Mouse (Mus musculus) adrenal gland, postnatal 36 days (tissue): ENCODE data around the gene Wwtr1. TPM values are rescaled to one million over a fixed set of nuclear protein-coding genes. Genes with fewer than 3 reads are reported as not detected.
A peak's percentile ranks its signal among the peaks of the same experiment; 100 is the strongest.

ENCODE experiments used
- DNase-seq, 2 experiments: peaks; one replicate each; pipeline ENCODE4 v3.0.0; 2021; ENCODE audit warnings: mixed read lengths in 1 of 2
- microRNA-seq: library from miRNA; unstranded; fragments of <30 nt; microRNA quantifications from one replicate; pipeline ENCODE4 v1.2.0, GENCODE M21; 2021
- total RNA-seq, 2 experiments: library from RNA; stranded (reverse); gene quantifications; 2 replicates each; pipeline ENCODE4 v1.2.3; 2021

Gene Wwtr1
- total RNA-seq, 2 experiments from 2014 or later: 42.9 to 48.9 TPM

DNA sequence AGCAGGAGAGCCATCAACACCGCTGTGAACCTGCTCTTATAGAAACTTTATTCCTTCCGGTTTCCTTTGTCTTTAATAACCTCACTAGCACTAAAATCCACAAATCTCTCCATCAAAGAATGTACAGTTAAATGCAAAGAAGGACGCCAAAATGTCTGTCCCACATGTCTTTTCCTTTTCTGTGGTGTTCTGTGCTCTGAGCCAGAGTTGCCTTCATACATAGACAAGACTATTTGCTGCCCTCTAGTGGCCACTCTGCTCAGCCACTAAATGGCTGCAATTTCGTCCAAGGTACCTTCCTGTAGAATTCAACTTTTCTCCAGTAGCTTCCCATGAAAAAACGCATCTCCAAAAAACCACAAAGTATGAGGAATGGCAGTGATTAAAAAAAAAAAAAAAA lies 127.3 kb downstream of the Wwtr1 start:
- peak; percentile 65 to 82 for DNase-seq

DNA sequence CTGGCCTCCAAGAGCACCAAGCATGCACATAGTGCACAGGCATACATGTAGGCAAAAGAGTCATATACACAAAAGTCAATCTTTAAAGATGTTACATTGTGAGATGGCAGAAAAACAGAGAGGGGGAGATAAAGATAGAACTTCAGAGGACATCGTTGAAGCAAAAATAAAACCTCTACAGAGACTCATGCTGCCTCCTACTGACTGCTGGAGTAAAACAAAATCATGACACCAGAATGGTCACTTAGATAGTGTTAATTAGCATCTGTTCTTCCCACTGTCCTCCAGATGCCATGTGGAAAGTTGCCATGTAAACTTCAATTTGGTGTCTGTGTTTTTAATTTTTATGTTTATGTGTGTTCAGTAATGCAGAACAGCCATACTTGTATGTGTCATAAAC lies 127.8 kb downstream of the Wwtr1 start:
- DNase-seq: no peak

DNA sequence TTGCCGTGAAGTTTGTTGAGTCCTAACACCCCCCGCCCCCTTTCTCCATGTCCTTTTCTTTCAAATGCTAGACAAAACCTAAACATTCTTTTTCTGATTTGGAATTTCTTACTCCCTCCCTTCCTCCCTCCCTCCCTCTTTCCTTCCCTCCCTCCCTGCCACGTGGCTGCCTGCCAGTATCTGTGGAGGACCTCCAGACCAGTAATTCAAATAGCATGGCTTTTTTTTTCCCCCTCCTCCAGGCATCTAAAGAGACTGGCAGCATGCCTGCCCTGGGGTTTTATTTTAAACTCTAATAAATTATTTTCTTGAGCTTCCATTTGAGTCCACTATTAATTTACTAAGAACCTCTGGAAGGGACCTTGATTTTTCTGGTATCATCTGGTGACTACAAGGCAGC lies 130.0 kb downstream of the Wwtr1 start:
- DNase-seq: peak; percentile 32 to 37

DNA sequence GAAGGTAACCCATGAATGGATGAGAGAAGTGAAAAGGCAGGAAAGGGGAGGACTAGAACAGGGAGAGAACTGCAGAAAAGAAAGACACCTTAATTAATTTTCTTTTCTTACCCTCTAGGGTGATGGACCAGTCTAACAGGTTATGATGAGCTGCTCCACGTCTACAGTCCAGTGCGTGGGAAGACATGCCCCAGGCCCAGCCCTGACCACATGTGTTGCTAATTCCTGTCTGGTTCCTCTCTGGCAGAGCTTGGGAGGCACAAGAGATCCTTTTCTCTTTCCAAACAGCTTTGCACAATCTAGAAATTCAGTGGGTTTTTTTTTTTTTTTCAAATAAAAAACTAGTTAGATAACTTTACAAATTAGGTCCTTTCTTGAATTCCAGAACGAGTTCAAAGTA lies 134.8 kb downstream of the Wwtr1 start:
- DNase-seq: no peak

DNA sequence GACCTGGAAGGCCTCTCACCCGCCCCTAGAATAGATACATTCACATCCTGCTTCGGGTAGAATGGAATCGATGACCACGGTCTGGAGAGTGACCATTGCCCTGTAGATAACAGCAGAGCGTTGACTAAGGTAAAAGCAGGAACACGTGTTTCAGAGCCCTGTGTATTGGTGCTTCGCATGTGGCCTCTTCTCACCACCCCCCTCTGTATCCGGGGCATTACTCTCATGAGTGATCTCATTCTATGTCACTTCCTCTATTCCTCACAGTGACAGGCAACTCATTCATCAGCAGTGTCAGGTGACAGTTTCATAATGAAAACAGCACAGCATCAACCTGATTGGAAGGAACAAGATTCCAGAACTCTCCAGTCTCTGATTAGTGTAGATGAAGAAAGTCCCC lies 140.3 kb downstream of the Wwtr1 start:
- no peak for DNase-seq

DNA sequence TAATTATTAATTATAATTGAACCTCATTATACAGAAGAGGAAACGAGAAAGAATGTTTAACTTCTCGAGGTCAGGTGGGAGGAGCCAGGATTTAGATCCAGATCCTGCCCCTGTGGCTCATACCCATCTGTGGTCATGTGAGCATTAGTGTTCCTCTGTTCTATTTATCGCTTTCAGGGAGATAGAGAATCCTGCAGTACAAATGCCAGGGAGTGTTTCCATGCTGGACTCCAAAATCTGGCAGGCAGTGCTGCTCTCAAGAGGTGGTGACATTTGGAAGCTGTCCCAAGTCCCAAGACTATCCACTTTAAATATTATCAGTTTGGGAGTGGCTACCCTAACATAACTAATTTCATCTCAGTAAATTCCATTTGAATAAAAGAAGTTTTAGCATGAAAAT lies 144.0 kb downstream of the Wwtr1 start:
- DNase-seq: no peak

DNA sequence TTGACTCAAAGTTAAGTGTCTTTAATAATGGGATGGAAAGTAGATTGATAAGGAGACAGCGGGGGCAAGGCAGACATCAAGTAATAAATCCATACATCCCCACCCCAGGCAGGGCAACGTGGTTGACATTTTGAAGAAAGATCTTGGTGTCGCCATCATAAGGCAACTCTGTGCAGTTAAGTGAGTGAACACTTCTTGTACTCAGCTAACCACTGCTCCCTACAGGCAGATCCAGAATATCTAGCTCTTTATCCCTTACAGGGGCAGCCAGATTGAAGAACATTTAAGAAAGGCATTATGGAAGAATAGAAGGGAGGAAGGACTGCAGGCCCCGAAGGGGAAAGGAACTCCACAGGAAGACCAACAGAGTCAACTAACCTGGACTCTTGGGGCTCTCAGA lies 146.2 kb downstream of the Wwtr1 start:
- peak in 1 of 2 experiments; percentile 17 for DNase-seq

DNA sequence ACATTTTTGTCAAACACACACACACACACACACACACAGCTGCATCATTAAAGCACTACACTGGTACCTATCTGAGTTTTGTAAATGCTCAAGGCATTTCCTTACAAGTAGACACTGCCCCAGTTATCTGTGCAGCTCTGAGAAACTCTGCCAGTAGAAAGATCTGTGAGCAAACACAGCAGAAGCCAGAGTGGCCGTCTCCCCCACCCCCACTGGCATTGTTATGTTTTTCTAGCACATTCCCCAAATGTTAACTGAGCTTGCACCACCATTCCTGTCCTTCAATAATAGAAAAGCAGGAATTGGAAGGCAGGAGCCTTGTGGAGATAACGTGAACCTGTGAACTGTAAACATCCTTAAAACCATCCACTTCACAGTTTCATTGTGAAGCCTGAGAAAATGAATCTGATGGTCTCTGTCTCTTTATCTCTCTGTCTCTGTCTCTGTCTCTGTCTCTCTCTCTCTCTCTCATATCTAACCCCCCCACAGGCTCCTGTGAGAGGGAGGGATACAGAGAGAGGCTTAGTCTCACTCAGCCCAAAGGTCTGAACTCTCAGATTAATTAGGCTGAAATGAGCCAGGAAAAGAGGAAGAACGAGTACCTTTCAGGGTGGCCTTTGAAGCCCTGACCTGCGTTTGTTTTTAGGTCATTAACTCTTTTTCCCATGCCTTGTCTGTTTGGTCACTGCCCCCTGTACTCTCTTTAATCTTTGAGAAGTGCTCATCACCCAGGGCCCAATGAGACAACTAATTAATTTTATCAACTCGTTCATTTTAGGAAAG lies 146.8 kb downstream of the Wwtr1 start:
- peak in 1 of 2 experiments; percentile 20 for DNase-seq

DNA sequence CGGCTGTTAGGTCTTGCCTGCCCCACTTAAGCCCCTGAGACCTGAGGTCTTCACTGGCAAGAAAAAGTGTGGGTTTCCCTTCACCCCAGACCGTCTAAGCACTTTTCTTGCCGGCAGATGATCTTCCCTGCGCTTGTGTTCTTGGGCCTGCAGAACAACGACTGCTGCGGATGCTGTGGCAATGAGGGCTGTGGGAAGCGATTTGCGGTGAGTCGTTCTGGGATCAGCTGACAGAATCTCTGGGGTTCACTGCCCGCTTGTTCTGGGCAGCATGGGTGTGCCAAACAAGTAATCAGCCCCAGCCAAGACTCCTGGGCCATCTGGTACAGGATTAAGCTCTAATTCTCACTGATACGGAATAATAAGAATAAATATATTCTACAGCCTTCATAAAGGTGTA lies 149.4 kb downstream of the Wwtr1 start:
- no peak for DNase-seq

DNA sequence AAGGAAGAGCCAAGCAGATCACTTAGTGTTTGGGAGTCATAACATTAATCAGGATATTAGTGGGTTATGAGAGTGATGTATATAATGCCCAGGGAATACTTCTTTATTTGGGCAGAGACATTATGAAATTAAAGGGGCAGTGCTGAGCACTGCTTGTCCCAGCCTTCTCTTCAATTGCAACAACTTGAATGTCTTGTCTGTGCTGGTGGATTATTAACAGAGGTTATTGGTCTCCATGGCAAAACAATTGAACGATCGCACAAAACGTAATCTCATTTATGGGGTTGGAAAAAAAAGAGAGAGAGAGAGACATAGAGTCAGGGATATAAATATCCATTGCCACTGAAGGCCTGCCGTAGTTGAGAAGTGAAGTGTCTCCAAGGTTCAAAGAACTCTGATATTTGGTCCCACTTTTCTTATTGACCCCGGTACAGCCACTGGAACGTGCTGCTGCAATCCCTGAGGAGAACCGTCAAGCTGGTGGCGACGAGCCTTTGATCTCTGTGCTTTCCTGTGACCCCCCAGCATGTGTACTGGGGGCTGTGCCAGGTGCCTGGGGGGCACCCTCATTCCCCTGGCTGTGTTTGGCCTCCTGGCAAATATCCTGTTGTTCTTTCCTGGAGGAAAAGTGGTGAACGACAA lies 150.5 kb downstream of the Wwtr1 start, which contains the start of gene Tm4sf4:
Tm4sf4 (plus strand) TSS at position 226 of the 642 bp plus-strand sequence.
- no peak for DNase-seq

DNA sequence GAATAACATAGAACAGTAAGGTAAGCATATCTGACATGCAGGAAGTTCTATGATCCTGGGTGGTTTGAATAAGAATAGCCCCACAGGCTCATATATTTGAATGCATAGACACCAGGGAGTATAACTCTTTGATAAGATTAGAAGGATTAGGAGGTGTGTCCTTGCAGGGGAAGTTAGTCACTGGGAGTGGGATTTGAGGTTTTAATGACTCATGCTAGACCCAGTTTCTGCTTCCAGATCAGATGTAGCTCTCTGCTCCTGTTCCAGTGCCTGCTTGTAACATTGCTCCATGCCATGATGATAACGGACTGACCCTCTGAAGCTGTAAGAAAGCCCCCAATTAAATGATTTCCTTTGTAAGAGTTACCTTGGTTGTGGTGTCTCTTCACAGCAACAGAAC lies 155.1 kb downstream of the Wwtr1 start:
- no peak for DNase-seq

DNA sequence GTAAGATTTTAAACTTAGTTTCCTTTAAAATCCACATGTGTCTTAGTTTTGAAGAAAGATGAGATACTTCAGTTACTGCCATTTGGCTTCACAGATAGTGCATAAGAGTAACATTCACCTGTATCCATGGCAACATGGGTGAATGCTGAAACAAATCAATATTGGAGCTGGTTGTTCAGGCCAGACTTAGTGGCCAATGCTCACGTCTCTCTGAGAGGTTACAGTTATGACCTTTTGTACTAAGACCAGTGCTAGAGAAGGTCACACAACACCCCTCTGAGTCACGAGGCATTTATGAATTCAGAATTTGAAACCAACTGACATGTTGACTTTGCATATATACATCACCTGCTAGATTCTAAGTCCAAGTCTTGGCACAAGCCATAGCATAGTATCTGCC lies 155.5 kb downstream of the Wwtr1 start:
- no peak for DNase-seq

DNA sequence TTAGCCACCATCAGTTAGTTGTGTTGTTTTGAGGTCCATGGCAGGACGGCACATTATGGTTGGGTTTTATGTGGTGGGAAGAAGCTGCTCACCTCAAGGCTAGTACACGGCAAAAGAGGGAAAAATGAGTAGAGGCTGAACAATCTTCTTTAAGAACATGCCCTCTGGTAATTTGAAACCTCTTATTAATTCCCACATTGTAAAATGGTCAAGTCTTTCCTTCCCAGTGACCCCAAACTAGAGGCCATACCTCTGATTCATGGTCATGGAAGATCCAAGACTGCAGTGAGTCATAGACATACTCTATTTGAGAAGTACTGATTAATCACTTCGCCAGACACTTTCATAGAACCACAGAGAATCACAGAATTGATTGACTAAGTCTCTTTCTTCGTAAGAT lies 164.2 kb downstream of the Wwtr1 start:
- DNase-seq: no peak

Small RNAs within 50 kb of the gene (microRNA-seq; reads per million reads assigned to microRNA genes)
- not detected for gene Mir6377

Other genes starting within 250 kb of the Wwtr1 start
- gene Tm4sf4, start 150.6 kb downstream of the Wwtr1 start, total RNA-seq: 1 to 10 TPM in 1 of 2 experiments, under 1 TPM in 1; 0.99 to 2.5 TPM
- 10 to 100 TPM; 26.9 to 33.3 TPM for gene Commd2, start 75.8 kb upstream of the Wwtr1 start, total RNA-seq
- not detected for gene Ankub1, start 116.9 kb upstream of the Wwtr1 start, total RNA-seq
- gene Rnf13, start 160.2 kb upstream of the Wwtr1 start, total RNA-seq: 100 to 1,000 TPM in 1 of 2 experiments, 10 to 100 TPM in 1; 80.9 to 115 TPM